Mouse (Mus musculus): ENCODE results near the gene Gpr146. TPM values are rescaled to one million over a fixed set of nuclear protein-coding genes. Genes with fewer than 3 reads are reported as not detected.
"Not testable (repeated sequence)": the region's sequence is repeated elsewhere in the genome, so short reads cannot be mapped to it uniquely, and the experiment has no call there.

Gpr146 gene
- 28.6 and 37.7 TPM in 2 replicates for polyA plus RNA-seq (2012; rRNA removed)

DNA sequence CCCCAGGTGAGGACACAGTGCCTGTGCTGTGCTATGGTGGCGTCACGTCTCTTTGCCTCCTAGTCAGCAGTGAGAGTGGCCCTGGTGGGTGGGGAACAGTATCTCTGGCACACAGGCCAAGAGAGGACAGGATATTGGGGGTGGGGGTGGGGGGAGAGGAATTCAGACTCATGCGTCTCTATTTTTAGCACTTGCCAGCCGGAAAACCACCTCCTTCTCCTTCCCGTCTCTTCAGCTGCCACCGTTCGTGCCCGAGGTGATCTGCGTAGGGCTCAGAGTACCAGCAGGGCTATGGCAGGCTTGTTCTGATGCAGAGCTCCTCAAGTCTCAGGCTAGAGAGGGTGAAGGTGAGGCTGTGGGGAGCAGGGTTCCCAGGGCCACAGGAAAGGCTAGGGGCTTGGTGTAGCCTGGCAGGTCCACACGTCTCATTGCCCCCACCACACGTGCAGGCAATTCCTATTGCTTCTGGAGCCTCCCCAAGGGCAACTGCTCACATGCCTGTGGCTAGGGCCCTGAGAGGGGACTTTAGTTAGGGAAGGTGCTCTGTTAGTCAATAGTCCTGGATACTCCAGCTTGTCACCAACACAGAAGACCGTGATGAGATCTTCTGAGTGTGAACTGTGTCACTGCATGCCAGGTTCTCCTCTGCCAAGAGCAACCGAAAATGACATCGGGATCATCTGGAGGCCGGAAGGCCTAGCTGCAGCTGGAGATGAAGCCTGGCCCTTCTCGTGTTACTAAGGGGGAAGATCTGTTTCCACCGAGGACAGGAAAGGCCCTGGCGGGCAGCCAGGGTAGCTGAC is at the start of gene Gpr146:
Gpr146 (plus strand) TSS at position 230 of the 803 bp plus-strand sequence.
- no peak for DNase-seq (ENCODE audit: low read depth)

DNA sequence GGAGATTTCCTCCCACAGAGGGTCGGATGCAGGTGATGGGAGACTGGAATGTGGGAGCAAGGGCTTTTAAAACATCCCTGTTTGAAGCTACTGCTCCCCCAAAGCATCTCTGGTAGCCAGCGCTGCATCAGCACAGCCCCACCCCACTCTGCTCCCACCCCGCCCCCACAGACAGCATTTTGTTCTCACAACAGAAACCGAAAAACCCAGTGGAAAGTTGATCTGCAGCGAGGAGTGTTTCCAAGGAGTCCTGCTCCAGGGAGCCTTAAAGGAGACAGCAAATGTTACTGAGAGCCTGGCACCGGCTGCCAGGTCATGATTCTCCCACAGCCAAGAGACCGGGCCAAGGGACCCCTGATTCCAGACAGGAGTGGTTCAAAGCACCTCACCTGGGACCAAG is 46.7 kb upstream of the Gpr146 start:
- DNase-seq (ENCODE audit: low read depth), result no peak

DNA sequence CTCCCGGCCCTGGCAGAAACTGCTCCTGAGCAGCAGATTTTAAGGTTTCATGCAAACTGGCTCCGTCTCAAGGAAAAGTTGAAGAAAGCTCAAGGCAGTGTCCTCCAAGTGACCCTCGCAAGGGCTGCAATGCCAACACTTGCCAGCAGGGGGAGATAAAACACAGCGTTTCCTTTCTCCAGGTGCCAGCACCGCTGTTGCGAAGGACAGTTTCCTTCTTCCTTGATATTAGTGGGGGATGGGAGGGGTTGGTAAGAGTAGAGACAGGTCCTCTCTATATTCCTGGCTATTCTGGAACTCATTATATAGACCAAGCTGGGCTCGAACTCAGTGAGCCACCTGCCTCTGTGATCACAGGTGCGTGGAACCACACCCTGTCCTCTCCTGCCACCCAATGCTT is 45.8 kb upstream of the Gpr146 start:
- no peak for DNase-seq (ENCODE audit: low read depth)

DNA sequence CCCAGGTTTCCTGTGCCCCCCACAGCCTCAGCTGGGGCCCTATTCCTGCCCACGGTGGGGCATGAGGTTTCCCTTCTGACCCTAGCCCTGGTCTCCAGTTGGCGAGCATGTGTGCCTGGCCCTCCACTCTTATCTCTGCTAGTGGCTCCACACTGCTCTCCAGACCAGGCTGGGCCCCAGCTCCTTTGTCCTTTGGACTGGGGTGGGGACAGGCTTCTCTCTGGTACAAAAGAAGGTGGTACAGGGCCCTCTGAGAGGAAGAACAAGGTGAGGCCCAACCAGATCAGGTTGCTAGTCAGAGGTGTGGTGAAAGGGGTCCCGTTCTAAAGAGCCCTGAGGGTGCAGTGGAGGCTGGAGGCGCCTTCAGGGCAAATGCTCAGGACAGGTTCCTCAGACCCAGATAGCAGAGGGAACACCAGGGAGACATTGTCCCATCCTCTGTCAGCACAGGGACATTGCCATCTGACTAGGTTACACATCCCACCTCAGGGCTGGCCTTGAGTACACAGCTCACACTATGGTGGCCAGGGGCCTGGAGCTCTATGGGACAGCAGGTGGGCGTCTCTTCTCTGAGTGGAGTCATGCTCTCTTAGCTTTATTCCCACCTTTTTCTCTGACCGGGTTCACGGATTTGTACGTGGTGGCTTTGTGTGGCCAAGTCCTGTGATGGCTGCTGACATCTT is 44.8 kb upstream of the Gpr146 start:
- DNase-seq (ENCODE audit: low read depth), result no peak

DNA sequence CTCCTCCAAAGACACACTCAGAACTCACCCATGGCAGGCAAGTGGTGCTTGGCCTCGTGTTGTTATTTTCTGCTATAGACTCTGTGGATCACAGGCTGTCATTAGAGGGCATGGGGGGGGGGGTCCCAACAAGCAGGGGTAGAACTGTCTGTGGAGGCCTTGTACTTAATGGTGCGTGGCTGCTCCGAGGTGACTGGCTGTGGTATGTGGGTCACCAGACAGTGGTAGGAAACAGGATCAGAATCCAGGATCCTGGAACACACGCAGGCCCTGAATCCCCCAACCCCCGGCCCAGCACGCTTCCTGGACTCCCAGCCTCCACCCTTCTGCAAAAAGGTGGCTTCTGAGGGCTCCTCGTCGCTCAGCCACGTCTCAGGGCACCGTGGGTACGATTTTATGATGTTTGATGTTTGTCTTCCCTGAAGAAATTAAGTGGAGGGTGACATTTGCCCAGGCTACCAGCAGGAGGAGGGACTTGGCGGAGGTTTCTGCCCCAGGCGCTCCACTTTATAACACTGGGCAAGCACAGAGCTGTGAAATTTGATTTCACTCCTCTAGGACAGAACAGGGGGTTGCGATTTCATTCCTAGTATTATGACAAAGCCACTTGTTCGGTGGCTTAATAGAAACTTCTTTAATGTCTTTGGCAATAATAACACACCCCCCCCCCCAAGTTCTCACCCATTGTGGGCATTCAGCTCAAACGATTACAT is 44.0 kb upstream of the Gpr146 start:
- no peak for DNase-seq (ENCODE audit: low read depth)

DNA sequence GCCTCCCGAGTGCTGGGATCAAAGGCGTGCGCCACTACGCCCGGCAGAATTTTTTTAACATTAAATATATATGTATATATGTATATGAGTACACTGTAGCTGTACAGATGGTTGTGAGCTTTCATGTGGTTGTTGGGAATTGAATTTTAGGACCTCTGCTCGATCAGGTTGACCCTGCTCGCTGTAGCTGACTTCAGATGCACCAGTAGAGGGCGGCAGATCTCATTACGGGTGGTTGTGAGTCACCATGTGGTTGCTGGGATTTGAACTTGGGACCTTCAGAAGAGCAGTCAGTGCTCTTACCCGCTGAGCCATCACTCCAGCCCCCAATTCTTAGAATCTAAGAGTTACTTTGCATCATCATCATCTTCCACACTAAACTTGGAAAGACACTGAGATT is 43.1 kb upstream of the Gpr146 start:
- DNase-seq (ENCODE audit: low read depth), result not testable (repeated sequence)

DNA sequence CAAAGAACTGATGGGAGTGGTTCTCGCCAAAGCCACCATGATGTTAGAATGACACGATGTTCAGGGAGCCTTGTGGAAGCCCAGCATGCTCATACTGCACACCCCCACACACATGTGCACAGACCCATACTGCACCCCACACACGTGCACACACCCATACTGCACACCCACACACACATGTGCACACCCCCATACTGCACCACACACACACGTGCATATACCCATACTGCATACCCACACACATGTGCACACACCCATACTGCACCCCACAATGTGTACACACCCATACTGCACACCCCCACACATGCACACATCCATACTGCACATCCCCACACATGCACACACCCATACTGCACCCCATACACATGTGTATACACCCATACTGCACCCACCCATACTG is 41.9 kb upstream of the Gpr146 start:
- DNase-seq (ENCODE audit: low read depth), result no peak

DNA sequence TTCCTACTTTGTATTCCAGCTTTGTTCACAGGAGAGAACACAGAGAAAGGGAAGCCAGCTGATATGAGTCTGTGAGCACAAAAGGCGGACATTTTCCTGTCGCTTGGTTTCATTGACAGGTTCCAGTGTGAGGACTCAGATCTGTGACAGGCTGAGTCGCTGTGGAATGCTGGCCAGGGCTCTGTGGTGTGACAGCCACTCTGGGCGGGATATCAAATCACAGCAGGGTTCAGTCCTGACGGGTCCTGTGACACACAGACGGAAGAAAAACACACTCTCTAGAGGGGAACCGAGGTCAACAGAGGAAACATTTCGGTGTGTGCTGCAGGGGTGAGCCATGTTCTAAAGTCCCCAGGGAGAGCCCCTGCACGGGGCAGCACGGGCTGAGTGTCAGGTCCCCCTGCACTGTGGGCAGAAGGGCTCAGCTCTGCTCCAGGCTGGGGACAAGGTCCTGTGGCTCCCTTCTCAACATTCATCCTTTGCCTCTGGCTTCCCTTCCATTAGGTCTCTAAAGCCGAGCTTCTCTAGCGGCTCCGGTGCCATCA is 39.6 kb upstream of the Gpr146 start:
- DNase-seq (ENCODE audit: low read depth), result no peak

DNA sequence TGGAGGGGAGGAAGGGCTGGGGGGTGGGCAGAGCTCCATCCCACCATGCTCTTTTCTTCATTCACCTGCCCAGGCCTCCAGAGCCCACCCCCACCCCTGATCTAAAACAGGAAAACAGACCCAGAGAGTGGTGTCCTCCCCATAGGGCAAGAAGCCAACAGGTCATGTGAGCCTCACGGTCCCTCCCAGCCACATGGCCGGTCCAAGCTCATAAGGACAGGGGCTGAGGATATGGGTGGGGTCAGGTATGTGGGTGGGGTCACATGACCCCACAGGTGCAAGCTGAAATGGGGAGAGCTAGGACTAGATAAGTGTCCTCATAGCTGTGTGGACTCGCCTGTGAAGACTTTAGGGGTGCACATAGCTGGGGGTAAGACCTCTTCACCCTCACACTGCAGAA is 39.1 kb upstream of the Gpr146 start:
- no peak for DNase-seq (ENCODE audit: low read depth)

DNA sequence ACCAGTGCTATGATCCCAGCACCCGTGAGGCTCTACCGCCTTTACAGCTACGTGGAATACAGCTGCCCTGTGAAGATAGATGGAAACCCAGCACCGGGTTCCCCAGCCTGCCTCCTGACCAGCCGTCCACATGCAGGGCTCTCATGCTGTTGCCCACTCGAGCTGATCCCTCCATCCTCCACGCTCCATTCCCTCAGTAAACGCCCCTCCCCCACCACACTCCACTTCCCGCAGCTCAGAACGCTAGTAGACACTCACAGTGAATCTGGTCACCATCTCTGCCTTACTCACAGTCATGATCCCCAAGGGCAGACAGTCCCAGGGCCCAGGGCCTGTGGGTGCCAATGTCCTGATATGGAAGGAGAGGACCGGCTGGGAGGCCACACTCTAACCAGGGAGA is 38.6 kb upstream of the Gpr146 start:
- no peak for DNase-seq (ENCODE audit: low read depth)

DNA sequence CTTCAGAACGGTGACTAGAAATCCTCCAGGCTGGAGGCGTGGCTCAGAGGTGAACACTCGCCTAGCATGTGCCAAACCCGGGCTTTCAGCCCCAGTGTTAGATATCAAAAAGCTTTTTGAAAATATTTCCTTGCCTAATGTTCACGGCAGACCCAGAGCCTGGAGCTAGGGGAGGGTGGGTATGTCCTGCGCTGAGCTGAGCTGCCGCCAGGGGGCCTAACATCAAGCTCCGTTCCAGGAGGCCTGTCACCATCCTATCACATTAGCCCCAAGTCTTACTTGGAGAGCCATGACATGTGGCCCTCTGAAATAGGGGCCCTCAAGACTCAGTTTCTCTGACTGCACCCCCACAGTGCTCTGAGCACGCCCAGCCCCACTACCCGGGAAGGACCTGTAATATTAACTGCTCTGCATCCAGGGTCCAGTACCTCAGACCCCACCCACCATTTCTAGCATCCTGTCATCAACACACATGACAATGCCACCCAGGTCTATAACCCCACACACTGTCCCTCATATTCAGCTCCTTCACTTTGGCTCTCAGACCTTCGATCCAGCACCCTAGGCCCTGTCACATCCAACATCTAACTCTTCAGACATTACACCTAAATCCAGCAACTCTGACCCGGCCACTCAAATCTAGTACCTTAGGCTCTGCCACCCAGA is 33.3 kb upstream of the Gpr146 start:
- DNase-seq (ENCODE audit: low read depth), result no peak

DNA sequence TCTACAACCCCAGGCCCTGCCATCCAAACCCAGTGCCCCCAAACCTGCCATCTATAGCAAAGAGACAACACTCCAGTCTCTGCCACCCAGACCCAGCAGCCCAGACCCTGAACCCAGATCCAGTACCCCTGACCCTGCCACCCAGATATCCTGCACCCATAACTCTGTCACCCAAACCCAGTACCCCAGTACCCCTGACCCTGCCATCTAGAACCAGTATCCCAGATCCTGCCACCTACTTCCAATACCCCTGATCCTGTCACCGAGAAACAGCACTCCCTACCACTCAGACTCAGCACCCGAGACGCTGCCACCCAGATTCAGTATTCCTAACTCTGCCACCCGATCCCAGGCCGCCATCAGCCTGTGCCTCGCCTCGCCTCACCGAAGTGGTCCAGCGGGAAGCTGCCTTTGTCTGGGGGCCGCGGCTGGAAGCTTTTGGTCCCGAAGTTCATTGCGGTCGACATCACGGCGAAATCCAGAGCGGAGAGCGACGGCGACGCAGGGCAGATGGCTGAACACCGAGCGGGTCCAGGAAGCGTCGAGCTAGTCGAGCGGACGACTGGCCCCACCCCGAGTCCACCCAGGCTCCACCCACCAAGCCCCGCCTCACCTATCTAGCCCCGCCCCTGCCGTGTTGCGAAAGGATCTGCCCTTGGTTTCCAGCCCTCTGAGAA is 32.7 kb upstream of the Gpr146 start:
- no peak for DNase-seq (ENCODE audit: low read depth)

DNA sequence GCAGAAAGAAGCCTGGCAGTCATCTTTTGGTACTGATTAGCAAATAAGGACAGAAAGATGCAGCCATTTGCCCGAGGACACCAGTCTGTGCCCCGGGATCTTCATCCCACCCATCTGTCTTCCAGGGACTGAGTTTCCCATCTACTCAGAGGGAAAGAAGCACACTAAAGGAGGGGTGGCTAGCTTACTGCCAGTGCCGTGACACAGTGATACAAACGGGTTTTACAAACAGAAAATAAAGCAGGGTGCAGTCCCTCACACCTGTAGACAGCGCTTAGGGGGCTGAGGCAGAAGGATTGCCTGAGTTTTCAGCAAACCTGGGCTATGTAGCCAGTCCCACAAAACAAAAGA is 32.2 kb upstream of the Gpr146 start:
- no peak for DNase-seq (ENCODE audit: low read depth)

DNA sequence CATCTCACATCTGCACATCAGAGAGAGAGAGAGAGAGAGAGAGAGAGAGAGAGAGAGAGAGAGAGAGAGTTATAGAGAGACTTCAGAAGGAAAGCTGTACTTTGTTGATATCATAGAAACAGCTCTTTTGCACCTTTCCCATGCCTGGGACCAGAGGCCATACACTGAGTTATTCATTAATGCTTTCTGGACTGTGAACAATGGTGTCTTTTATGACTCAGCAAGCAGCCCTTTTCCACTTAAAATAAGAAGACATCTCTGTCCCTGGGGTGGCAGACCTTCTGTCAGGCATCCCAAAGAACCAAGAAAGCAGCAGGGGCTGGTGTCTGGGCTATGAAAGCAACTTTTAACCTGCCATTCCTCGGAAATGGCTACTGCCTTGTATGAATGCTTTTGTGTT is 30.3 kb upstream of the Gpr146 start:
- no peak for DNase-seq (ENCODE audit: low read depth)

DNA sequence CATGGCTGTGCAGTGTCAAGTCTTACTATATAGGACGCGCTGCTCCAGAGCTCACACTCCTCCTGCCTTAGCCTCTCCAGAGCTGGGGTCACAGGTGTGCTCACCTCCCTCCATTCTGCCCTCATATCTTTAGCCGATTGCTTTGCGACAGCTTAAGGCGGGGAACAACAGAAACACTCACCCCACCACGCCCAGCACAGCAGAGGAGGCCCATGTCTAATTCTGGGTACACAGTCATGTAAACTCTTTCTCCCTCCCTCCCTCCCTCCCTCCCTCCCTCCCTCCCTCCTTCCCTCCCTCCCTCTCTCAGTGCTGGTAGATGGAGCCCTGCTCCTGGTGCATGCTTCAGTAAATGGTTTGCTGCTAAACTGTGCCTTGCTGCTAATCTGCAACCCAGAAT is 27.8 kb upstream of the Gpr146 start:
- DNase-seq (ENCODE audit: low read depth), result no peak

DNA sequence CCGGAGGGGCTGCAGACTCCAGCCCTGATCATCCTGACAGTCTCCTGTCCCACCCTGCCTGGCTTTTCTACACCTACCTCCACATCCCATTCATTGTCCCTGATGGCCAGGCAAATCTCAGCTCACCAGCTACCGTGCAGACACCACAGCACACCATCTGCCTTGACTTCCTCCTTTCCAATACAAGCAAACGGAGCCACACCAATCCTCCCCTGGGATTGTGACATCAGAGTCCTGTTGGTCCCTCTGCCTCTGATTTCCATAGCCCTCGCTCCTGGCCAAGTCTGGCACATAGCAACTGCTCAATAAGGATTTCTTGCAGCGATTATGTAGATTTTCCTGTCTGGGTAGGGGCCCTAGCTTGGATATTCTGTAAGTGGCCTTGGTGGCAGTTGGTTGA is 26.4 kb upstream of the Gpr146 start, which contains the start of gene Cox19:
Cox19 (minus strand) TSS at position 285 of the 400 bp plus-strand sequence.
- no peak for DNase-seq (ENCODE audit: low read depth)

DNA sequence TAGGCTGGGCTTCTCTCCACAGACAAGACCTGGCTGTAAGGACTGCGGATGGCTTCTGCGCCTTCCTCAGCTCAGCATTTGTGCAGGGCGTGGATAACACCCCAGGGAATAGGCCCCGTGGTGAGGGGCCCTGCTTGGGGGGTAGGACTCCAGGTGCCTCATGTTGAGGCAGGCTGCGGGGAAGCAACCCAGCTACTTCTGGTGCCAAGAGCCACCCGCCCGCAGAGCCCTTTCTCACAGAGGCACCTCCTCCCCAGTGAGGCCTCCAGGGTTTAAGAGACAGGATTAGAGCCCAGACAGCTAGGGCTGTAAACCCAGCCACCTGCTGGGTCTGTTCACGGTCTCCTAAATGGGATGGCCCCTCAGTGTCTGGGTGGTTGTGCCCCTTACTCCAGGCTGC is 25.9 kb upstream of the Gpr146 start:
- no peak for DNase-seq (ENCODE audit: low read depth)

DNA sequence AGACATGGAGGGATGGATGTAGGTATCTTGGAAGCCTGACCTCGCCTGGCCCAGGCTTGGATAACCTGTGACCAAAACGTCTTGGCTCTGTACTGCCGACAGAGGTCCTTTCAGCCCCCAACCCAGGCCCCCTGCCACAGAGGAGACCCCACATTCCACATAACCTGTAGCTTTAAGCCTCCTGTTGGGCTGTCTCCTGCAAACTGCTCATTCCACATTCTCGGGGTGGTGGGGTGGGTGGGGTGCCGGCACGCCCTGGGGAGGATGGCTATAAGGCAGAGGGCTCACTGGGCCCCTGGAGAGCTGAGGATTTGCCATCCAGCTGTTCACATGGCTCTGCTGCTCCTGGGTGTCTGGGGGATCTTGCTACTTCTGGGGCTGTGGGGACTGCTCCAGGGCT is 25.2 kb upstream of the Gpr146 start, which contains the start of gene Cyp2w1:
Cyp2w1 (plus strand) TSS at position 301 of the 400 bp plus-strand sequence.
- no peak for DNase-seq (ENCODE audit: low read depth)

DNA sequence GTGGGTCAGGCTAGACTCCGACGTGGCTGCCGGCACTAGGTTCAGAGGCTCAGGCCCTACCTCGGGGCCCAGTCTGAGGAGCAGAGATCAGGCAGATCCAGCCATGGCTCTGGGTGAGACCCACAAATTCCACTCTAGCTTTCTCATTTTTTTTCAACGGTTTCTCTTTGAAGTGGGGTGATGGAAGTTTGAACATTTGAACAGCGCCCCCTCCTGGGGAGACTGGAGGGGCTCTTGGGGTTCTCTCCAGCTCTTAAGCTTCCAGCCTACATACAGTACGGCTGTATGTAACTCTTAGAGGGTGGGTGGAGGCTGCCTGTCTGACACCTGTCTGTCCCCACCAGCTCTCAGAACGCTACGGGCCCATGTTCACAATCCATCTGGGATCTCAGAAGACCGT is 24.0 kb upstream of the Gpr146 start:
- DNase-seq (ENCODE audit: low read depth), result no peak

DNA sequence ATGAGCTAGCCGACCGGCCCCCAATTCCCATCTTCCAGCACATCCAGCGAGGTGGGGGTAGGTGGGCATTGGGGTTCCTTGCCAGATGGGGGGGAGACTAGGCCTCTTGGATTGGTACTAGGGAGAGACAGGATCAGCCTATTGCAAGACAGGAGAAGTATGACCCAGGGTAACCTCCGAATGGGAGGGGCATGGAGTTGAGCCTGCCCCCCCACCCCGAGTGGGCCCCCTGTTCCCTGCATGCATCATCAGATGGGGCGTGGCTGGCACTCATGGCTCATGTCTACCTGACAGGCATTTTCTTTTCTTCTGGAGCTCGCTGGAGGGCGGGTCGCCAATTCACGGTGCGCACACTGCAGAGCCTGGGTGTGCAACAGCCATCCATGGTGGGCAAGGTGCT is 23.6 kb upstream of the Gpr146 start:
- no peak for DNase-seq (ENCODE audit: low read depth)

DNA sequence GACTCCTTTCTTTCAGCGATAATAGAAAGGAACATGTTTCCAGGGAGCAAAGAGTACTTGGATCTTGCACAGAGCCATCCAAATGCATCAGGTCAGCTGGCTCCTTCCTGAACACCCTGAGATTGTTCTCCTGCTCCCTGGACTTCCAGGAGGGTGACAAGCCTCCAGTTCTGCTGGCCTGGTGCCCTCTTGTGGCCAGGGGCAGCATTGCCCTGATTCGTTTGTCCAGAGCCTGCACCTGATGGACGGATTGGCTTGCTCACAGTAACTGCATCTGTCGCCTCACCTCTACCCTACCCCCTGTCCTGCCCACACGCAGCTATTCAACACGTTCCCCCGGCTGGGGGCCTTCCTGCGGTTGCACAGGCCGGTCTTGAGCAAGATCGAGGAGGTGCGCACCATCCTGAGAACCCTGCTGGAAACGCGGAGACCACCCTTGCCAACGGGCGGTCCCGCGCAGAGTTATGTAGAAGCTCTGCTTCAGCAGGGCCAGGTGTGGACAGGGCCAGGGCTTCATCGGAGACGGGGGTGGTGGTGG is 22.2 kb upstream of the Gpr146 start:
- no peak for DNase-seq (ENCODE audit: low read depth)
